Mouse (Mus musculus) megakaryocyte progenitor cell, adult 5-6 weeks (primary cell): Measurements from ENCODE around the gene Arhgef10l. TPM values are rescaled to one million over a fixed set of nuclear protein-coding genes. Genes with fewer than 3 reads are reported as not detected.

Experiments used
- ATAC-seq: replicated peaks from 2 replicates; pipeline ENCODE4 v1.8.0; 2016; ENCODE audit warnings: mild to moderate bottlenecking, moderate TSS enrichment, inconsistent platforms; ENCODE audit not compliant: poor library complexity
- total RNA-seq, 2 experiments: library from RNA; stranded (forward) in 1 of 2; stranded (reverse) in 1 of 2; fragments of 157-497, 149-512 nt in 1 of 2; fragments of 200-1000 nt in 1 of 2; gene quantifications; 2 replicates each; pipeline versions ENCODE4 v1.2.3 to v1.2.4; 2015 to 2017

Arhgef10l gene
- total RNA-seq (2015) = 1.1 and 3.8 TPM in 2 replicates
- total RNA-seq (2017) = 2.6 and 8.5 TPM in 2 replicates

DNA sequence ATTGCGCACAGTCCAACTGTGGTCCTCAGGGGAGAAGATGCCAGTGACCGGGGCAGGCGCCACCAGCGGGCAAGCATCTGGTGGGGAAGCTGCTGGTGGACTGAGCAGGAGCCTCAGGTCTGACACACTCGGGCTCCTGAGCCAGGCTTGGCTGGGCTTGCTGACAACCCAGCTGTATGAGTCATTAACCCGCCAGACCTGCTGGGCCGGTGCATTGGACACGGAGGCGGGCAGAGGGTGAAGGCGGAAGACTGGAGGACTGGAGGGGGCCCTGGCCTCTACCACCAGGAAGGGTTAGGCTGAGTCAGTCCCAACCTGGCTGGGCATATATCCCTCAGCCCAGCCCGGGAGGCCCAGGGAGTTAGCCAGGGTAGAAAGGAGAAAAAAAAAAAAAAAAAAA, at the start of gene Arhgef10l:
Gene Arhgef10l, minus strand, starts transcription at position 253 of the 400 bp plus-strand sequence.
- ATAC-seq = no peak

DNA sequence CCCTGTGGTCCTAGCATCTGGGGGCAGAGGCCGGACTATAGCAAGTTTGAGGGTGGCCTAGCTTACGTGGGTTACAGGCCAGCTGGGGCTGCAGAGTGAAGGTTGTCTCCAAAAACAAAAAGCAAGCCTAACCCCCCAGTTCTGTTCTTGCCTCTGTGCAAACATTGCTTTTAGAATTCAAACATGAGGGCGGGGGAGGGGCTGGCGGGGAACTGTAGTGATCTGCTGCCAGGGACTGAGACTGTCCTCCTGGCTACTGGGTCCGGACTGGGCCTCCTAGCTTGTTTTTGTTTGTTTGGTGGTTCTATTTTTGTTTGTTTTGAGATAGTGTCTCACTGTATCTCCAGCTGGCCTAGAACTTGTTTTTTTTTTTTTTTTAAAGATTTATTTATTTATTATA, 48.8 kb upstream of the Arhgef10l start:
- no peak for ATAC-seq

DNA sequence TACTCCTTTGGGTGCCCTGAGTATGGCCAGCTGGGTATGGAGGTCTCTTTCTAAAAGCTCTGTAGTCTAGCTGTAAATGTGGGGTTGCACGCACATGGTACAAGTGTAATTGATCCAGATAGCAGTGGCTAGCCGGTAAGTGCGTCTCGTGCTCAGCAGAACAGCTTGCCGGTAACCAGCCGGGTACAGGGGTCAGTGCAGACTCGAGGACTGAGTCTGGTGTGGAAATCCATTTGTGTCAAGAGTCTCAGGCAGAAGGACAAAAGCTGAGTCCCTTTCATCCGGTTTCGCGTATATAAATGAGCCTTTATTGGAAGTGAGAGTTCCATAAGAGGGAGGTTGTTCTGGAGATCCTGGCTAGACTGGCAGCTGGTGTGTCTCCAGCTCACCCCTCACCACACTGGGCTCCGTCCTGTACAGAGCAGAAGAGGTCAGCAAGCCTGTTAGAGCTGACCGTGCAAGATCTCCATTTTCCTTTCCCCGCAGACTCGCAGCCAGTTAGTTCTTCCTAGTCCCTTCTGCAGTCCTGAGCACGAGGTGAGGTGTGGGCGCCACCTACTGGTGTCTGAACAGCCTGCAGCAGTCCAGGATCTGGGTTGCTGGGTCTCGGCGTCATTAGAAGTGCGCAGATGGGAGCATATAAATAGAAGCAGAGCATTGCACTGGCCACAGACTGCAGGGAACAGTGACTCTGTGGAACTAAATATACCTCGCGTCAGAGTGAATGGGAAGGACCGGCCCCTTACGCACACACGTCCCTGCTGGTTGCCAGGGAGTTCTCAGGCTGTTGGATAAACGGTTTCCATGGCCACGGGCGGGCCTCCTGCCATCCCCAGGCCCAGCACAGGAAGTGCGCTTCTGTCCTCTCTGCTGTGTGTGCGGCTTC, 47.9 kb upstream of the Arhgef10l start:
- ATAC-seq = peak; percentile 88

DNA sequence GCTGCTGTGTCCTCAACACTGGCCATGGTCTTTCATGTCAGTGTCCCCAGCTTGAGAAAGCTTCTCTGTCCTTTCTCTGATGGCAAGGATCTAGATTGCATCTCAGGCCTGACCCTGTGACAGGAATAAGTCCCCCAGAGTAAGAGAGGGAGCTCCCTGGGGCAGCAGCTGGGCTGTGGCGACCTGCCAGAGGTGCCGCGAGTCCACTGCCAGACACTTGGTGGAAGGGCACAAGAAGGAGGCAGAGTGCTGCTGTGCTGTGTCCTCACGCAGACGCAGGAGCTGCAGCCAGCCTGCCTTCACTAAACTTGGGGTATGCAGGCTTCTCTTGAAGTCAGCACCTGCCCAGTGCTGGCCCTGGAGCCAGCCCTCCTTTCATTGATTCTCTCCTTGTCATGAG, 45.5 kb upstream of the Arhgef10l start:
- ATAC-seq = no peak

DNA sequence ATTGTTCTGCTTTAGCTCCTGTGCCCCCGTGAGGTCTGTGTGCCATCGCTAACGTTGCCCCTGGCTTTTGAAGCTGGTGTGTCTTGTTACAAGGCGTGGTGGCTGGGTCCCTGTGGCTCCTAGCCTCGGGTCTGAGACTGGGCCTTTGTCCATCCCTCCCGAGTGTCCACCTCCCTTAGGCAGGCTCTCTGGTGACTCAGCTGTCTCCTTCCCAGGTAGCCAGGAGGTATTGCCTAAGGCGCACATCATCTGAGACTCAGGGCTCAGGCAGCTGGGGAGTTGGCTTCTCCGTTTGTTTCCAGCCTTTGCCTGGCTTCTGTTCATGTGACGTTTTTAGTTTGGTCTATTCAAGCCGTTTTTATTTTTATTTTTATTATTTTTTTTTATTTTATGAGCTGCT, 45.0 kb upstream of the Arhgef10l start:
- ATAC-seq = no peak

DNA sequence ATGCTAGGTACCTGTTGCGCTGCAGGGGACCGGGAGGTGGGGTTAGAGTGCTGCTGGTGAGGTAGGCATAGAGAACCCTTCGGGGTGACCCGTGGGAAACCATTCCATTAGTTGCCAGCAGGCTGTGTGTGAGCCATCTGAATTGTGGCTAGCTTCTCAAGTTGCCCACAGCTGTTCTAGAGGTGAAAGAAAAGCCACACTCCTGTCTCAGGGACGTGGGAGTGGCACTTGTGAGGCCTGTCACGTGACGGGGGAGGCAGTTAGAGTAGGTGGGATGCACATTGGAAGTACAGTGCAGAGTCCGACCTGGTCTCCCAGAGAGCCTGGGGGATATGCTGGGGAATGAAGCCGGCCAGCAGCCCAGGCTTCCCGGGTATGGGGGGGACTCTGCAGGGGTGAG, 43.8 kb upstream of the Arhgef10l start:
- ATAC-seq = no peak

DNA sequence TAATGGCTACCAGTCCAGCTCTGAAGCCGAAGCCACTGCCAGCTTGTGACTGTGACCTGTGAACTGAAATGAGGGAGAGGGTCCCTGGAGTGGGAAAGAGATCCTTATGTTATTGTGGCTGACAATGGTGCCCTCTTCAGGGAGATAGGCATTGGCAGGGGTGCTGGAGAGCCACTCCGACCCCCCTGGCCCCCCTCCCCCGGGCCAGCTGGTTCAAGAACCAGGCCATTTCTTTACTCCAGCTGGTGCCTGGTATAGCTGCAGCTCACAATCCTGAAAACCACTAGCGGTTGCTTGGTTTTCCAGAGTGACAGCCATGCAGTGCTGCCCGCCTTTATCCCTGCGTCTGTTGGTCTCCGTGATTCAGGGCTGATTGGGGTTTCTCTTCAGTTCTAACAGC, 43.3 kb upstream of the Arhgef10l start:
- no peak for ATAC-seq

DNA sequence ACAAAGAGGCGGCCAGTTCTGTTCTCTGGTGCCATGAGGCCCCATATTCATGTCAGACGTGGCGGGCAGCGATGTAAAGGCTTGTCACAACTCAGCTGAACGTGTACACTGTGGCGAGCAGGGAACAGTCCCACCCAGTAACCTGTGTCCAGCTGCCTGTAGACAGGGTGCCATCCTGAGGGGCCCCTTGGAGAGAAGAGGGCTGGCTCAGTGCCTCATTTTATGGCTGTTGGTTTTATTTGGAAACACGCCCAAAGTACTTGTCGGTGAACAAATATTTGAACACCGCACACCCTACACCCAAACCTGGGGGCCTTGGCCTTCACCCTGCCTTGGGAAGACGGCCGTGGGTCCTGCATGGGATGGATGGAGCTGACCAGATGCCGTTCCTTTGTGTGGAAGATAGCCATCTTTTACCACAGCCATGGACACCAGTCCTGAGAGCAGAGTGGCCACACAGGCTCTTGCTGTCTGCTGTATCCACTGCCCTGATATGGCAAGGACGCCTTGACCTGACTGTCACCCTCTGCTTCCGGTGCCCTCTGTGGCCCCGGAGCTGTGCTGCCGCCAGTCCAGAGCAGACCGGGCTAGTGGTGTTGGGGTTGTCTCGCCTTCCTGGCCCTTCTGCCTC, 42.6 kb upstream of the Arhgef10l start:
- no peak for ATAC-seq

DNA sequence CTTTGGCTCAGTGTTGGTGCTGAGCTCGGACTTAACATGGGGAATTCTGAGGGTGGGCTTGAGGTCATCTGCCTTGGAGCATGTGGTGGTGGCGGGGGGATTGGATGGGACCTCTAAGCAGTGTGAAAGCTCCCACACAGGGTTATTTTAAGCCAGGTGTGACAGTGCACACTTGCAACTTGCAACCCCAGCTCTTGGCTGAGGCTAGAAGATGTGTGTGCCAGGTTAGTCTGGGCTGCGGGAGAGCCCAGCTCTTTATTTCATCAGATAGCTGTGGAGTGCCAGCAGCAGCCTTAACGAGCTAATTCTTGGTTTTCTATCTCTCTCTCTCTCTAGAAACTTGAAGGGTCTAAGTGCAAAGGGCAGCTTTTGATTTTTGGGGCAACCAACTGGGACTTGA, 41.8 kb upstream of the Arhgef10l start:
- no peak for ATAC-seq

DNA sequence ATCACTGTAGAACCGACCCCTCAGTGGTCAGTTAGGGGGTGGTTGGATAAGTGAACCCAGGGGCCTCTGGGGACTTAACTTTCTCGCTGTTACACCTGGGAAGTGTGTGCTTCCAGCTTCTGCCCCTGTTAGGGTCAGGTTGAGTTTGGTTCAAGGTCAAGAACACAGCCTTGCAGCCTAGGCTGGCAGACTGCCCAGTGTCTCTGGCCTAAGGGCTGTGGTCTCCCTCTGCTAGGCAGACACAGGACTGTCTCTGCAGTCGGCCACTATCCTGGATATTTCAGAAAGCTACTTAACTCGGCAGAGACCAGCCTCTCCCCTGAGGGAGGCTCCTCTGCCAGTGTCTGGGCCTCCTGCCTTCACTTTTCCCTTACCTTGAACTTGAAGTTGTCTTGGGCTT, 38.4 kb upstream of the Arhgef10l start:
- no peak for ATAC-seq

DNA sequence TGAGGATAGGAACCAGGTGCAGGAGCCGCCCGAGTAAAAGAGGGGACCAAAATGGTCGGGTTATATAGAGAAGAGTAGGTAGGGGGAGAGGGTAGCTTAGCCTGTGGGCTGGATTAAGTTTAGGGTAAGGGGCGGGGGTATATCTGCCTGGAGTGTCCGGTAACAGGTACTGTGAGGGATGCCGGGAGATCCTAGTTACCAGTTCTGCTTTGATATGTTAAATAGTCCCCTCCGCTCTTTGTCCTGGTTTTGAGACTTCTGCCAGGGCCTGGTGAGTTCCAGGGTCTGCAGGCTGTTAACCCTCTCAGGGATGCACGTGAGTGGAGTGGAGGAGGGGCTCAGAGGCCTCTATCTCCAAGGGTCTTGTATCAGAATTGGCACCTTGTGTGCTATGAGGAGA, 37.8 kb upstream of the Arhgef10l start:
- ATAC-seq = no peak

DNA sequence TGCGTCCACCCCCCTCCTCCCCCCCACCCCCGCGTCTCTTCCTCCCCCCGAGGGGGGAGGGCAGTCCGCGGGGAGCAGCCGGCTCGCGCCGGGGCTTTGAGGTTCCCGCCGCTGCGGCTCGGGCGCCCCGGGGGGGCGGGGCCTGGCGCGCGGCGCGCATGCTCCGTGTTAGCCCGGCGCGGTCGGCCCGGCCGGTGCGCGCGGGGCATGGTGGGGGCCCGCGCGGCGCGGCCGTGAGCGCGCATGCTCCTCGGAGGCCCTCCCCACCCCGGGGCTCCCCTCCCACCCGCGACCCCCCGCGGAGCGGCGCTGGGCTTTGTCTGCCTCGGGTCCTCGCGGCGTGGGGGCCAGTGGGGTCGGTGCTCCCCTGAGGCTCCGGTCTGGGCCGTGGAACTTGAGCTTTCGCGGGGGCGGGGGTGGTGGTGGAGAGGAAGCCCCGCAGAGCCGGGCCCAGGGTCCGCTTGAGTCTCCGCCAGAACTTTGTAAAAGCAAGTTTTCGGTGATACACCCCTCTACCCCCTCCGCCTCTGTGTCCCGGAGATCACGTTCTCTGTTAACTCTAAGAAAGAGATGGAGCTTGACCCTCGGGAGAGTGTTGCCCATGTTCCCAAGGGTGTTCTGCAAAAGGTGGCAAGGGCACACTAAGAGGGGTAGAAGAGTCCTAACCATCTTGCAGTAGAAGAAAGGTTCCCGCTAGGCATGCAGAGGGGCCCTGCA, 37.0 kb upstream of the Arhgef10l start:
- ATAC-seq = peak; percentile 18

DNA sequence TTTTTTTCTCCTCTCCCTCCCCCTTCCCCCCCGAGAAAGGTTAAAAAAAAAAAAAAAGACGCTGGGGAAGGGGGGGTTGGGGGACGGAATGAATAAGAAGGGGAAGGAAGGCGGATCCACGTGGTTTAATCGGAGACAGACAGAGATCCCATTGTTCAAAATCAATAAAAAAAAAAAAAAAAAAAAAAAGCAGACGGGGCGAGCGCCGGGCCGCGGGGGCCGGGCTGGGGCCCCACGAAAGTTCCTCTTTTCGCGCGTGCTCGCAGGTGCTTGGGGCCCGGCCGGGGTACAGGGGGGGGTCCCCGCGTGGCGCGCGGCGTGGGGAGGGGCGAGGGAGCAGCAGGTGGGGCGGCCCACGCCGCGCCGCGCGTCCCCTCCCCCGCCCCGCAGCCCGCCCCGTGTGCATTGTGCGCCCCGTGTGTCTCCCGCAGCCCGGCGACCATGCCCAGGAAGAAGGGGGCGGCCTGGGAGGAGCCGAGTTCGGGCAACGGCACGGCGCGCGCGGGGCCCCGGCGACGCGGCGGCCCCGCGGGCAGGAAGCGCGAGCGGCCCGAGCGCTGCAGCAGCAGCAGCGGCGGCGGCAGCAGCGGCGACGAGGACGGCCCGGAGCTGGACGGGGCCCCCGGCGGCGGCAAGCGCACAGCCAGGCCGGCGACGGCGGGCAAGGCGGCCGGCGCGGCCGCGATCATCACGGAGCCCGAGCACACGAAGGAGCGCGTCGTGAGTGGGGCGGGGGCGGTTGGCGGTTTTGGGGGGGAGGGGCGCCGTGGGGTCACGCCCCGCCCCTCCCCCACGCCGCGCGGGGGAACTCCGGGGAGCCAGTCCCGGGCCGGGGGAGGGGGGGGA, 36.1 kb upstream of the Arhgef10l start:
- ATAC-seq = peak; percentile 7; the same call in 1 of the 2 replicates

DNA sequence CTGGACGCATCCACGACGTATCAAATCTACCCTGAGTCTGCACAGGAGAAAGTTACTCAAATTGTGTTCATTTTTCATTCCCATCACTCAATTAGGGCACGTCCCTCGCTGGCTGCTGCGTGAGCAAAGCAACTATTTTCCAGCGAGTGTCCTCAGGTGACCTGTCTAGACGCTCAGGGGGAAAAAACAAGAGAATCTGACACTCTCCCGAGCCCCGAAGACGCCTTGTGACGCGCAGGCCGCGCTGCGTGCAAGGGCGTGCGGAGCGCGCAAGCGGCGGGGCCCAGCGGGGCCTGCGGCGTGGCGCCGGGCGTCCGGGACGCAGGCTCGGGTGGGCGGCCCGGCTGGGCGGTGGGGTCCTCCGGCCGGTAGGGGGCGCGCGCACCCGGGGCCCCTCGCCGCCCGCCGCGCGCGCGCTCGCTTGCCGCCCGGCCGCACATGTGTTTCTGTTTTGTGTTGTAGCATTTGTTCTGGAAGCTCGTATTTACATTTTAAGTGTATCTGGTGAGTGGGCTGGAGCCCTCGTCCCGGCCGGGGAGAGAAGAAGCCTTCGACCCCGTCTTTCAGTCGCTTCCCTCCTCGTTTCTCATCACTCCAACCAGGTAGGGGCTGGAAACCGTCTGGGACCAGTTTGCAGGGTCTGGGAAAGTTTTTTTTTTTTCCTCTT, 35.4 kb upstream of the Arhgef10l start:
- ATAC-seq = peak; percentile 41

DNA sequence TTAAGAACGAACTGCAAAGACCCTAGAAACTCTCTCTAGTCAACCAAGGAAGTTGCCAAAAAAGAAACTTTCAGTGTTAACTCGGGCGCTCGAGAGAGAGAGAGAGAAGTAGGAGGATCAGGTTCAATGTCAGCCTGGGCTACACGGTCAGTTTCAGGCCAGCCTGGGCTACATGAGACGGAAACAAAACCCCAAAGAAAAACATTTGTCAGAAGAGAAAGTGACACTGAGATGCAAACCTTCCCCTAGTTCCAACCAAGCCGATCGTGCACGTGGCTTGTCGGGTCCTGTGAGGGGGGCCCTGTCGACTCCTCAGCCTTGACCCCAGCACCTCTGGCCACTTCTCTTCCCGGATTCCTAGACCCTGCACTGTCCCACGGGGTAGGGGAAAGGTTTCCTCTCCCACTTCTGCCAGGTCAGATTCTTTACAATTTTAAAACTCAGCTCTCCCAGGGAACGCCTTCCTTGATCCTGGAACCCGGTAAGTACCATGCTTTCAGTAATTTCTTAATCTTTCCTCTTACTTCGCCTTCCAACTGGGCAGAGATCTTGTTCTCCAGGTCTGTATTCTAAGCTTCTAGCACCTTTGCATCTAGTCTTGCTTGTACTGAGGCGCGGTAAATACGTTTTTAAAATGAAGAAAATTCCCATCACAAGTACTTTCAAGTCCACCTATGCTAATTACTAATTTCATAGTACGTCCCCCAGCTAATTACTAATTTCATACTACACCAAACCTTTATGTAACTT, 34.6 kb upstream of the Arhgef10l start, which contains the start of gene Rcc2:
Gene Rcc2, plus strand, starts transcription at position 273 of the 750 bp plus-strand sequence.
- no peak for ATAC-seq

DNA sequence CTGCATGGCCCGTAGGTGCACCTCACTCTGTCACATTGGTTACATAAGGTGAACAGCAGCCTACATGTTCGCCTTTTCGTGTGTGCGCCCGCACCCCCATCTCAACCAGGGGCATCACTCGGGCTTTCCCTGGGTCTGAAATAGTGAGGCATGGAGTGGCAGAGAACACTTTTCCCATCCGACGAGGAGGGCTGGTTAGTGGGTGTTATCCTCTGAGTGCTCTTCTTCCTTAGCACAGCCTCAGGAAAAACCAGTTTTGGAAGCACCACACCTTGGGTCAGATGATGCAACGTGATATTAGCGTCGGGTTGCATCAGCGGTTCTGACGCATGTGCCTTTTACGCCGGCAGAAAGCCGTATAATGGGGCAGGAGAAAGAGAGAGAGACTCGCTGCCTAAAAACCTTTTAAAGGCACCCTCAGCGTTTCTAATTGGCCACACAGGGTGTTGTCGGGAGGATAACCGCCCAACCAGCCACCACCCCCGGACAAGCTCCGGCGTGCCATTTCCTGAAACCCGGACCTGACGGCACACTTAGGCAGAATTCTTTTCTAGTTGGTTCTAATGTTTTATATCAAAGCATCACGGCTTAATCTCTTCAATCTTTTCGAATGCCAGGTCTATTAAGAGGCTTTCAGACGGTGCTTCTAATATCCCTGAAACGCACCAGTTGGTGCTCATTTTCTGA, 33.8 kb upstream of the Arhgef10l start:
- ATAC-seq = peak; percentile 60

DNA sequence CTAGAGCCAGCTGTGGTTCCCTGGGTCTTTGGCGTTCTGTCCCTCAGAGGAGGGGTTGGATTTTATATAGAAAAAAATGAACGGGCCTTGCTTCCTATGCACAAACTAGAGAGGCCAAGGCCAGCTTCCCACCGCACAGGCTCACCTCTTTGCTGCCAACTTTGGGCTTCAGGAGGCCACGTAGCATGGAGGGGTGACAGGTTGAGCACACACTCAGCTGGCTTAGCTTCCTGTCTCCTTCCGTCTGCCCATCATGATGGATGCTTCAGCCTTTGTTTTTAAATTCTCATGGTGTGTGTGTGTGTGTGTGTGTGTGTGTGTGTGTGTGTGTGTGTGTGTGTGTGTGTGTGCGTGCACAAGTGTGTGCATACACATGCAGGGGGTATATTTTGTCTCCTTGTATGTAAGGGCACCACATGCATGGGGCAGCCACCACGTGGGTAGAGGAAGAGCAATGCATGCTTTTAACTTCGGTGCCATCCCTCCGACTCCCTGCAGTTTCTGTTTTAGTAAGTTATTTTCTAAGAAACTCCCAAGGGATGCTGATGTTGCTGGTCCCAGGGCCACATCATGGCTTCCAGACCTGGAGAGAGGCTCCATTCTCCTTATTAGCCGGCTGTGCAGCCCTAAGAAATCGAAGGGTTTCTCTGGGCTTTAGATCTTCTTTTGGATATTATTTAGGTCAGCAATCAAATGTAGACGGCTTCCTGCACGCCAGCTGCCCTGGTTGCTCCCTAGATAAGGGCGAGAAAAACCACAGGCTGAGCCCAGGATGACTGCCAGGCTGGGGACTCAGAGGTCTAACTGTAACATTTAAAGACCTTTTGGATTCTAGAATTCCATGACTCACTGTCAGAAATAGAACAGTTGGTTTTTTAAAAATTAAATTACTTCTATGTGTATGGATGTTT, 30.1 kb upstream of the Arhgef10l start:
- peak; percentile 40 for ATAC-seq

DNA sequence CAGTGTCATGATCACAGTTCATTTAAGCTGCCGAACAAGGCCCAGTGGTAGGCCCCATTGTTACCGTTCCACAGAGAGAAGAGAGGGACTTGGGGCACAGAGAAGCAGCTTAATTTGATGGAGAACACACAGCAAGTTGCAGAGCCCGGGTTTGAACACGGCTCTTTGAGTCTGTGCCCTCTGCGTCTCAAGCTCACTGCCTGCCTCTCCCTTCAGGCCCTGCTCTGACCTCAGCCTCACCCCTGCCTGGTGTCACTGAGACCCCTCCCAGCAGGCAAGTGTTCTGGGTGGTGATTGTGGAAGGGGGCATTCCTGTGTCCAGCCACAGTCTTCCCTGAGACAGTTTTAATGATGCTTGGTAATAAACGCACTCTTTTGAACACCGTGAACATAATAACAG, 29.3 kb upstream of the Arhgef10l start:
- no peak for ATAC-seq
